Mouse (Mus musculus) naive thymus-derived CD4-positive, alpha-beta T cell, adult 5 months (primary cell): ENCODE measurements around the gene Serp1. TPM values are rescaled to one million over a fixed set of nuclear protein-coding genes. Genes with fewer than 3 reads are reported as not detected.

Experiments
- polyA plus RNA-seq: library from polyadenylated mRNA; unstranded; fragments of 100-300 nt; shearing (Covaris generic); gene quantifications from one replicate; pipeline ENCODE4 v1.2.1, GENCODE M21; 2017

Serp1 gene
- 150 TPM for polyA plus RNA-seq

GRCm38 (mm10) chr3:58525652-58526407, at the start of gene Serp1, which contains the start of gene Eif2a:
Serp1 (minus strand) TSS chr3:58525892.
Eif2a (plus strand) TSS chr3:58525821.

Other genes with a start within 250 kb of the Serp1 start
- gene Tsc22d2, start 111.2 kb downstream of the Serp1 start, polyA plus RNA-seq = 90.1 TPM
- 33.9 TPM for gene Eif2a, start 71 bp downstream of the Serp1 start, polyA plus RNA-seq
- 33.8 TPM for gene Selenot, start 50.7 kb upstream of the Serp1 start, polyA plus RNA-seq
- gene Erich6, start 111.3 kb upstream of the Serp1 start, polyA plus RNA-seq = not detected
- 53.5 TPM for gene Siah2, start 166.5 kb upstream of the Serp1 start, polyA plus RNA-seq